13 mouse cellular contexts compared by ENCODE assay signal in the genomic region with DNA sequence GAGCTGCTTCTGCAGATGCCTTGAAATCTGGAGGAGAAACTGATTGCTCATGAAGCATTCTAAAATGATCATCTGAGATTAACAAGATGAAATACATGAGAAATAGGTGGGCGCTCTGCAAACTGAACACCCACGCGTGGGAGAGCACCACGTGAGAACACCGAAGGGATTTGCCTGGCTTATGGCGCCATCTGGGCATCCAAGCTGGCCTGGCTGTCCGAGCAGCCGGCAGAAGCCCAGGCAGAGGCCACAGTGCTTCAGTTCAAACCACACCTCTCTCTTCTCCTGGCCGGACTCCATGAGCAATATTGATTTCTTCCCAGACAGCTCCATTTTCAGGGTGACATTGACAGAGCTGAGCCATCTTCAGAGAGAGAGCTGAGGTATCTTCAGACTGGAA. TPM values are rescaled to one million over a fixed set of nuclear protein-coding genes. Genes with fewer than 3 reads are reported as not detected.
DNase-seq lines count a peak whose midpoint lies in the region; ATAC-seq lines count a peak whose summit lies in the region.
"Had no signal": no experiment of that assay in that cellular context is flagged by ENCODE, and none has a peak within 500 bp of the region (broad histone marks: within the 10 kb centered on the region; RNA-seq: fewer than 3 reads in every experiment).

No protein-coding gene starts in this region.

- WGBS in embryonic facial prominence, embryonic 10.5 days: 78% methylated on average over 9 of the region's 9 CpGs
- 81% methylated on average over 9 of the region's 9 CpGs for WGBS in hindbrain, embryonic 10.5 days
- WGBS in intestine, embryonic 16.5 days: 69% methylated on average over 9 of the region's 9 CpGs

- no peak overlapping the region for H3K9ac ChIP-seq in intestine, embryonic 16.5 days (ENCODE audit: low read depth, low read length)
- H3K9ac ChIP-seq: midbrain, embryonic 13.5 days had no signal

- H3K9me3 ChIP-seq in embryonic facial prominence, embryonic 10.5 days: 0 out of 2 replicates have a peak, but pooled peaks cover 4% of the 10 kb centered on the region
- H3K9me3 ChIP-seq in hindbrain, embryonic 10.5 days: no peaks in the 10 kb centered on the region
- no peaks in the 10 kb centered on the region for H3K9me3 ChIP-seq in intestine, embryonic 16.5 days (ENCODE audit: control insufficient read depth, low read length)
- H3K9me3 ChIP-seq: midbrain, embryonic 13.5 days had no signal

- H3K4me2 ChIP-seq in intestine, embryonic 16.5 days (ENCODE audit: low read depth, low read length): no peak overlapping the region
- H3K4me2 ChIP-seq: heart, embryonic 11.5 days; midbrain, embryonic 13.5 days had no signal

- intact Hi-C loops in left cerebral cortex, postnatal 36 days (cut with DNase I): loop anchor here (5.0 kb wide), 2 partner anchors 47 to 67 kb away; no protein-coding TSS in a partner anchor

- H3K4me3 ChIP-seq in embryonic facial prominence, embryonic 10.5 days: no peak overlapping the region
- no peak overlapping the region for H3K4me3 ChIP-seq in hindbrain, embryonic 10.5 days
- no peak overlapping the region for H3K4me3 ChIP-seq in intestine, embryonic 16.5 days (ENCODE audit: low read length)
- H3K4me3 ChIP-seq: midbrain, embryonic 13.5 days had no signal

- no peak overlapping the region for H3K27ac ChIP-seq in embryonic facial prominence, embryonic 10.5 days (replicated peaks)
- H3K27ac ChIP-seq in hindbrain, embryonic 10.5 days: no peak overlapping the region; the same call in 1 of the 2 replicates
- H3K27ac ChIP-seq in intestine, embryonic 16.5 days (ENCODE audit: low read length): no peak overlapping the region
- H3K27ac ChIP-seq: midbrain, embryonic 13.5 days had no signal

- no peaks in the 10 kb centered on the region for H3K36me3 ChIP-seq in embryonic facial prominence, embryonic 10.5 days (replicated peaks)
- no peaks in the 10 kb centered on the region for H3K36me3 ChIP-seq in hindbrain, embryonic 10.5 days
- no peaks in the 10 kb centered on the region for H3K36me3 ChIP-seq in intestine, embryonic 16.5 days (ENCODE audit: control insufficient read depth, insufficient read depth, low read length)
- H3K36me3 ChIP-seq: midbrain, embryonic 13.5 days had no signal

- H3K4me1 ChIP-seq in embryonic facial prominence, embryonic 10.5 days: peaks cover 11% of the 10 kb centered on the region; the same call in 1 of the 2 replicates
- peaks cover 19% of the 10 kb centered on the region for H3K4me1 ChIP-seq in hindbrain, embryonic 10.5 days (replicated peaks)
- no peaks in the 10 kb centered on the region for H3K4me1 ChIP-seq in intestine, embryonic 16.5 days (ENCODE audit: control insufficient read depth, insufficient read depth, low read length)

- no peaks in the 10 kb centered on the region for H3K27me3 ChIP-seq in embryonic facial prominence, embryonic 10.5 days (replicated peaks; ENCODE audit: low read depth, poor library complexity, severe bottlenecking)
- no peaks in the 10 kb centered on the region for H3K27me3 ChIP-seq in hindbrain, embryonic 10.5 days (ENCODE audit: insufficient read depth, poor library complexity, severe bottlenecking)
- H3K27me3 ChIP-seq in intestine, embryonic 16.5 days (replicated peaks; ENCODE audit: control insufficient read depth, insufficient read depth, low read length): no peaks in the 10 kb centered on the region
- H3K27me3 ChIP-seq: midbrain, embryonic 13.5 days had no signal

- no peak for ATAC-seq in intestine, embryonic 16.5 days
- ATAC-seq: midbrain, embryonic 13.5 days had no signal

- peak; percentile 3 for DNase-seq in adrenal gland, postnatal 36 days
- no peak for DNase-seq in adrenal gland, postnatal 25 days
- DNase-seq in cerebellum, adult 18-20 months: peak; percentile 76 to 82
- DNase-seq in layer of hippocampus, adult 18-20 months (ENCODE audit: low spot score in 2 of 2): peak; percentile 72 to 77
- DNase-seq in left cerebral cortex, postnatal 36 days (ENCODE audit: low spot score in 2 of 2): peak; percentile 65 to 68
- no peak for DNase-seq in embryonic facial prominence, embryonic 10.5 days (ENCODE audit: low spot score)
- DNase-seq in hindbrain, embryonic 10.5 days (ENCODE audit: low spot score): no peak
- DNase-seq: kidney, adult 11 months had no signal

RNA-seq across cellular contexts. Expression of gene Cacna2d4, which starts 44.4 kb away (rescaled TPM):
- total RNA-seq in adrenal gland, postnatal 36 days (2021): not detected
- total RNA-seq in adrenal gland, postnatal 25 days (2021): not detected in 2 replicates
- 1 to 10 TPM in 1 of 2 experiments, under 1 TPM in 1; 0.52 to 1.0 TPM for total RNA-seq in layer of hippocampus, adult 18-20 months (2021)
- 1 to 10 TPM; 2.2 to 2.5 TPM for total RNA-seq in left cerebral cortex, postnatal 36 days (2021)
- polyA plus RNA-seq in embryonic facial prominence, embryonic 10.5 days (2016; fragmentation: Nextera tagmentation; extraction: Ambion mirVana): not detected in 2 replicates
- 0.02 and 0.09 TPM in 2 replicates for polyA plus RNA-seq in hindbrain, embryonic 10.5 days (2016; fragmentation: Nextera tagmentation; extraction: Ambion mirVana)
- 0.11 and 0.15 TPM in 2 replicates for polyA plus RNA-seq in intestine, embryonic 16.5 days (2015; fragmentation: Nextera tagmentation; extraction: Ambion mirVana)
- polyA plus RNA-seq: heart, embryonic 11.5 days had no signal

RNA-seq across cellular contexts. Expression of gene Lrtm2, which starts 49.8 kb away (rescaled TPM):
- total RNA-seq in adrenal gland, postnatal 36 days (2021): under 1 TPM in 1 of 2 experiments, not detected in 1; 0.30 TPM
- total RNA-seq in adrenal gland, postnatal 25 days (2021): not detected in 2 replicates
- 10 to 100 TPM; 44.3 to 47.4 TPM for total RNA-seq in layer of hippocampus, adult 18-20 months (2021)
- total RNA-seq in left cerebral cortex, postnatal 36 days (2021): 10 to 100 TPM; 55.9 to 59.8 TPM
- 0.04 TPM in 1 of 2 replicates, not detected in the other for polyA plus RNA-seq in embryonic facial prominence, embryonic 10.5 days (2016; fragmentation: Nextera tagmentation; extraction: Ambion mirVana)
- polyA plus RNA-seq in hindbrain, embryonic 10.5 days (2016; fragmentation: Nextera tagmentation; extraction: Ambion mirVana): 0.12 and 0.16 TPM in 2 replicates
- polyA plus RNA-seq in intestine, embryonic 16.5 days (2015; fragmentation: Nextera tagmentation; extraction: Ambion mirVana): 0.32 and 0.38 TPM in 2 replicates
- total RNA-seq: MEL had no signal
- polyA plus RNA-seq: heart, embryonic 11.5 days; liver, embryonic 16.5 days had no signal

Comparison
In these comparisons a context has a peak if more than half of its experiments do, and no peak if none do; other contexts are left out.
1. DNase-seq: peak in adrenal gland, postnatal 36 days (2 of 2), cerebellum, adult 18-20 months (2 of 2), layer of hippocampus, adult 18-20 months (2 of 2) and left cerebral cortex, postnatal 36 days (2 of 2); none in adrenal gland, postnatal 25 days (single experiment), embryonic facial prominence, embryonic 10.5 days (single experiment) and hindbrain, embryonic 10.5 days (single experiment).
2. RNA of gene Lrtm2, which starts 49.8 kb away (total RNA-seq): 55.9 to 59.8 TPM in left cerebral cortex, postnatal 36 days and 44.3 to 47.4 TPM in layer of hippocampus, adult 18-20 months; 0.30 TPM in adrenal gland, postnatal 36 days and not detected in adrenal gland, postnatal 25 days; every median in the first group is over 10 times any median in the second.